Mouse (Mus musculus): ENCODE measurements around the gene Utp18.

Utp18 gene

DNA sequence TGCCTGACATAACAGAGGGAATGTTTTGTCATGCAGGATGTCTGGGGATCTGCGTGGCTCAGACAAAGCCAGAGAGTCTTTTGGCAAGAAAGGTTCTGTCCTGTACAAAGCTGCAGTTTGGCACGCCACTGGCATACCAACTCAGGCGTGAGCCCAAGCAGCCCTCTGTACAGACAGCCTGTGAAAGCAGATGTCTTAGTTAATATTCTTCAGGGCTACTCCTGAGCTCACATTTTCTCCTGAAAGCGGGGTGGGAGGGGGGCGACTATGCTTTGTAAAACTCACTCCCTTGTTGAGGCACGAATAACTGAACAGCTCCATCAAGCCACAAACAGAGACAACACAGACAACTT is 56.3 kb downstream of the Utp18 start:
- DNase-seq (ENCODE audit: low read depth, low spot score) = peak; percentile 18

GRCm38 (mm10) chr11:93828619-93829326 is 56.8 kb downstream of the Utp18 start:
- no peak for DNase-seq (ENCODE audit: low read depth, low spot score)

DNA sequence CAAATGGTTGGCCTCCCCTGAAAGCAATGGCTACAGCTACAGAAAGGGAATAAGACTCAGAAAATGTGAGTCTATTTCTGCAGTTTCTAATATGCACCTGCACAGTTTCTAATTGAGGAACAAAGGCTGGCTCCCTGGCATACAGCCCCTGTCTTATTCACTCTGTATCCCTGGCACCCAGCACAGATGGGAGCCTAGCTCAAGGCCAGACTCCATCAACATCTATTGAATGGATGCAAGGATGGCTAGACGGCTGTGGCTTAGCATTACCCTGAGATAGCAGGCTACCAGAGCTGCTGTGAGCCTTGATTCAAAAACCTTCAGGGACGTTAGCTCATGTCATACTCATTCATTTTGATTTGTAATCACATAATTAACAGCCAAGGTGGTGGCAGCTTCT is 63.3 kb downstream of the Utp18 start:
- DNase-seq (ENCODE audit: low read depth, low spot score) = no peak

DNA sequence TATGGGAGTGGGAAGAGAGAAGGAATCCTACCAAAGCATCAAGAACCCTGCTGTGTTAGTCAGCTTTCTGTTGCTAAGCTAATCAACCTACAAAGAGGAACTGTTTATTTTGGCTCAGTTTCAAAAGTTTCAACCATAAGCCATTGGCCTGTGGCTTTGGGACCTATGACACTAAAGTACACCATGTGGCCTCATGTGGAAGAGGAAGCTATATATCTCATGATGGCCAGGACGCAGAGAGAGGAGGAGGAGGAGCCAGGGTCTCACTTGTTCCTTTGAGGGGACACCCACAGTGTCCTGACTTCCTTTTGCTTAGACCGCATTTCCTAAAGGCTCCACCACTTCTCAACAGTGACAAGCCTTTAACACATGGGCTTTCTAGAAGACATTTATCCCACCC is 64.0 kb downstream of the Utp18 start:
- no peak for DNase-seq (ENCODE audit: low read depth, low spot score)

DNA sequence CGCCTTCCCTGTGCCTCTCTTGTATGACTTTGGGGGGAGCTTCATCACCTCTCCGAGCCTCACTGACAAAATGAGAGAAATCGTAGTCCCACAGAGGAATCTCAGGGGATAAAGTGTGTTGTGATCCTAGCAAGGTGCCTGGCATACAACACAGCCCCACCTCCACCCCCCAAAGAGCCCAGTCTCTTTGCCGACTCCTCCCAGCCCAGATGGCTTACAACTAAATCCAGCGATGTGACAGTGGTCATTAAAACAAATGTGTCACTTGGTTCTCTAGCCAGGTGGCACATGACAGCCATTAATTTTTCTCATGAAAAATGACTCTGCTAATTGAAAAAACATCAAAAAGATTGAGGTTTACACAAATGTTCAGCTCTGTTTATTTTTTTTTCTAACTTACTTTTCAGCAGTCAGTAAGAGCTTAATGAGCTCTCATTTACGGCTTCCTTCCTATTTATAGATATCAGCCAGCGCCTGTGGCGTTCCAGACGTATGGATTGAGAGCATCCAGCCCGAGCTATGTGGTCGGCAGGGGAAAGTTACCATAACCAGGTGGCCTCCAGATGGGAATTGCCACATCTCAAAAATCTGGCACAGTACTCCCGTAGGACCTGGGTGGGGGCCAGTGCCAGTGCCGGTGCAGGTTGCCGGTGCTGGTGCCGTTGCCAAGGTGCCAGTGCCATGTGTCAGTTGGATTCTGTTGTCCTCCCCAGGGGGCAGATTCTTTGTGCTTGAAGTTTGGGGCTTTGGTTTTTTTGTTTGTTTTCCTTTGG is 67.4 kb downstream of the Utp18 start:
- DNase-seq (ENCODE audit: low read depth, low spot score) = no peak

DNA sequence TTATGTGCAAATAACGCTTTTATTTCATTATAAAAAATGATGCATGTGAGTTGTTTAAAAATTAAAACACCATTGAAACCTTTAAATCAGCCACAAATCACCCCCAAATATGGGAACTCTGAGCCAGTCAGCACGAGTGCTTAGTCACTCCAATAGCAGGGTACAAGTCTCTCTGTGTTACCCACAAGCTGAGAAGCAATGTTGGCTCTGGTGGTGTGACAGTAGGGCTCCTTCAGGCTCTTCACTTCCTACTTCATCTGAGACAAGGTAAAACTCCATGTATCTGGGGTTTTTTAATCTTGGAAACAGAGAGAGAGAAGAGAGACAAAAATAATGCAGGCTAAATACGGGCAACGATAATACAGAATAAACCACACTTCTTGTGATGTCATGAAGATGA is 72.6 kb downstream of the Utp18 start:
- DNase-seq (ENCODE audit: low read depth, low spot score) = no peak

GRCm38 (mm10) chr11:93812125-93812868 is 73.3 kb downstream of the Utp18 start:
- peak; percentile 78 for DNase-seq (ENCODE audit: low read depth, low spot score)

Data from ZHBTc4 (cell line).